Mouse (Mus musculus): Measurements from ENCODE around the gene Arfgef2. TPM values are rescaled to one million over a fixed set of nuclear protein-coding genes. Genes with fewer than 3 reads are reported as not detected.

Arfgef2 gene
- total and polyA plus RNA-seq, 3 experiments: 9.2 to 18.7 (median 11.2) TPM

- H3K27ac ChIP-seq (ENCODE audit: insufficient read depth, low read depth): no peak overlapping the region
- peaks cover 5% of the 10 kb centered on the region for H3K9me3 ChIP-seq (replicated peaks; ENCODE audit: low read length)
- no peak overlapping the region for H3K9ac ChIP-seq (ENCODE audit: insufficient read depth, low read depth)
- no peak overlapping the region for H3K4me3 ChIP-seq (replicated peaks in 1 of 3; ENCODE audit: low read depth in 2 of 3, low read length in 2 of 3, poor library complexity in 1 of 3)
- peaks cover 0 to 4% of the 10 kb centered on the region in 2 experiments for H3K36me3 ChIP-seq (replicated peaks in 1 of 2; ENCODE audit: control insufficient read depth in 1 of 2, insufficient read depth in 1 of 2, low read length in 1 of 2)
- TF ChIP-seq CTCF (conservative IDR thresholded peaks at IDR 0.05 in 1 of 2, IDR thresholded peaks at IDR 0.05 in 1 of 2; ENCODE audit: low read depth in 2 of 2, low read length in 2 of 2): peak in 1 of 2 experiments; percentile 37; a peak in 2 of 4 replicates
- TF ChIP-seq CHD1 (IDR thresholded peaks at IDR 0.05; ENCODE audit: low read depth, low read length): no peak
- H3K27me3 ChIP-seq (replicated peaks): no peaks in the 10 kb centered on the region
- no peak for DNase-seq (ENCODE audit: extremely low read depth)
- in situ Hi-C loops (cut with MboI; ENCODE audit: low pct_ligation_motif_present, low pct_unique_long_range_greater_than_20kb, low sequenced_read_pairs): no loop called here
- peaks cover 3 to 25% of the 10 kb centered on the region in 2 experiments; a peak in 3 of 4 replicates for H3K4me1 ChIP-seq (ENCODE audit: control insufficient read depth in 1 of 2, insufficient read depth in 2 of 2)
- no peak overlapping the region for H3K4me2 ChIP-seq (ENCODE audit: insufficient read depth, low read depth, poor library complexity, severe bottlenecking)
- dilution Hi-C loops (cut with MboI; ENCODE audit: extremely low pct_ligation_motif_present, extremely low pct_unique_long_range_greater_than_20kb, low sequenced_read_pairs): no loop called here
- peaks cover 24% of the 10 kb centered on the region for H3K79me2 ChIP-seq (replicated peaks; ENCODE audit: control insufficient read depth, extremely low read depth, insufficient read depth, poor library complexity, severe bottlenecking)
Measured at GRCm38 (mm10) chr2:166903719-166904282, 98.4 kb downstream of the Arfgef2 start.

DNA sequence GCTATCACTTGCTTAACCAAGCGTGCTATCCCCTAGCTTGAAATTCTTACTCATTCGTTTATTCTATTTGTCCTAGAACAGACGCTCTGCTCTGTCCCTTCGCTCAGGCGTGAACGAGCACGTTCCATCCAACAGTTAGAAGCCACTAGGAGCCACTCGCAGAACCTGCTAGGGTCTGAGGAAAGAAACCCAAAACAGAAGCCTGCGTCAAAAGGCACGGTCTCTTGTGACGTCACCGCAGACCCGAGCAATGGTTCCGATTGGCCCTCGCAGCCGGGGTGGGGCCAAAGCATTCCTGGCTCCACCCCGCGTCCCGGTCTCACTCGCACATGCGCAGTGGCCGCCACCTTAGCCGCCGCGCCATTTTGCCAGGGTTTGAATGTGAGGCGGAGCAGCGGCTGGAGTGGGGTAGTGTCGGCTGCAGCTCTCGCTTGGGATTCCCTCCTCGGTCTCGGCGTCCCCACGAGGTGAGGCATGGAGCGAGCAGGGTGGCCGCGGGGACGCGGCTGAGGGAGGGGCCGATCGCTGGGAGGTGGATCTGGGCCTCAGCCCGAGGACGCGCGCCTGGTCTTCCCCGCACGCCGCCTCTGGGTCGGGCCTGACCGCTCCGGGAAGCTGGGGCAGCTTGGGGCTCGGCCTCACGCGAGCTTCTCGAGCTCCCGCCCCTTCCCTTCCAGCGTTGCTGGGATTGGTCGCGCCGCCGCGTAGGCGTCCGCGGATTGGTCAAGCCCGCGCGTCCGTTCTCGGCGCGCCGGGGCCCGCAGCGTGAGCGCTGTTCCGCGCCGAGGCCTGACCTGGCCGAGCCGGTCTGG is 100.5 kb downstream of the Arfgef2 start, which contains the start of gene Cse1l:
Gene Cse1l, plus strand, starts transcription at position 330 of the 812 bp plus-strand sequence.
- peak; percentile 98 for DNase-seq (ENCODE audit: extremely low read depth)
- peaks cover 3 to 28% of the 10 kb centered on the region in 2 experiments; a peak in 3 of 4 replicates for H3K4me1 ChIP-seq (ENCODE audit: control insufficient read depth in 1 of 2, insufficient read depth in 2 of 2)
- in situ Hi-C loops (cut with MboI; ENCODE audit: low pct_ligation_motif_present, low pct_unique_long_range_greater_than_20kb, low sequenced_read_pairs): no loop called here
- peak within 1 kb of the TSS; percentile 83 for H3K9ac ChIP-seq (ENCODE audit: insufficient read depth, low read depth)
- H3K27ac ChIP-seq (ENCODE audit: insufficient read depth, low read depth): peak within 1 kb of the TSS; percentile 91
- peak within 1 kb of the TSS; percentile 85 to 99 (median 97) for H3K4me3 ChIP-seq (replicated peaks in 1 of 3; ENCODE audit: low read depth in 2 of 3, low read length in 2 of 3, poor library complexity in 1 of 3)
- H3K36me3 ChIP-seq (replicated peaks in 1 of 2; ENCODE audit: control insufficient read depth in 1 of 2, insufficient read depth in 1 of 2, low read length in 1 of 2): peaks cover 5 to 18% of the 10 kb centered on the region in 2 experiments
- H3K27me3 ChIP-seq (replicated peaks): no peaks in the 10 kb centered on the region
- H3K79me2 ChIP-seq (replicated peaks; ENCODE audit: control insufficient read depth, extremely low read depth, insufficient read depth, poor library complexity, severe bottlenecking): peaks cover 45% of the 10 kb centered on the region
- dilution Hi-C loops (cut with MboI; ENCODE audit: extremely low pct_ligation_motif_present, extremely low pct_unique_long_range_greater_than_20kb, low sequenced_read_pairs): no loop called here
- H3K4me2 ChIP-seq (ENCODE audit: insufficient read depth, low read depth, poor library complexity, severe bottlenecking): peak within 1 kb of the TSS; percentile 85
- H3K9me3 ChIP-seq (replicated peaks; ENCODE audit: low read length): peaks cover 5% of the 10 kb centered on the region
- TF ChIP-seq ZKSCAN1 (IDR thresholded peaks at IDR 0.05; ENCODE audit: borderline replicate concordance, low read depth, low read length) (no peak), E2F4 (IDR thresholded peaks at IDR 0.05; ENCODE audit: insufficient replicate concordance, low read depth, low read length) (no peak), ETS1 (conservative IDR thresholded peaks at IDR 0.05; ENCODE audit: low read depth, low read length) (peak; percentile 53), USF2 (conservative IDR thresholded peaks at IDR 0.05; ENCODE audit: low read depth, low read length) (no peak), BHLHE40 (IDR thresholded peaks at IDR 0.05; ENCODE audit: low read depth, low read length) (peak; percentile 85), ZMIZ1 (IDR thresholded peaks at IDR 0.05; ENCODE audit: low read depth, low read length) (peak; percentile 91), CHD2 (IDR thresholded peaks at IDR 0.05; ENCODE audit: low read length) (peak; percentile 76), MYC (IDR thresholded peaks at IDR 0.05; ENCODE audit: low read depth, low read length) (peak; percentile 55), KAT2A (IDR thresholded peaks at IDR 0.05; ENCODE audit: insufficient replicate concordance, low read length) (0 out of 2 replicates have a peak, but pooled peaks have one; percentile 29), JUND (conservative IDR thresholded peaks at IDR 0.05; ENCODE audit: low read depth, low read length) (no peak; the same call in 1 of the 2 replicates), PAX5 (IDR thresholded peaks at IDR 0.05; ENCODE audit: low read length) (no peak), ELF1 (IDR thresholded peaks at IDR 0.05; ENCODE audit: low read depth, low read length) (peak; percentile 38; the same call in 1 of the 2 replicates), GABPA (IDR thresholded peaks at IDR 0.05; ENCODE audit: insufficient replicate concordance, low read depth, low read length) (peak; percentile 67), MAFK (IDR thresholded peaks at IDR 0.05; ENCODE audit: insufficient replicate concordance, low read length) (no peak), JUN (IDR thresholded peaks at IDR 0.05; ENCODE audit: insufficient read depth, low read depth, low read length) (peak; percentile 32; the same call in 1 of the 2 replicates), EP300 (IDR thresholded peaks at IDR 0.05; ENCODE audit: low read length) (no peak), MEF2A (IDR thresholded peaks at IDR 0.05; ENCODE audit: borderline replicate concordance, low read depth, low read length) (peak; percentile 89), USF1 (IDR thresholded peaks at IDR 0.05; ENCODE audit: low read depth, low read length) (no peak), SIN3A (IDR thresholded peaks at IDR 0.05; ENCODE audit: low read length) (peak; percentile 77), CTCF (conservative IDR thresholded peaks at IDR 0.05 in 1 of 2, IDR thresholded peaks at IDR 0.05 in 1 of 2; ENCODE audit: low read depth in 2 of 2, low read length in 2 of 2) (no peak), IRF4 (IDR thresholded peaks at IDR 0.05; ENCODE audit: low read depth, low read length) (peak; percentile 16; the same call in 1 of the 2 replicates), SMC3 (IDR thresholded peaks at IDR 0.05; ENCODE audit: low read depth, low read length) (no peak), ZC3H11A (IDR thresholded peaks at IDR 0.05; ENCODE audit: low read depth, low read length) (no peak), MAZ (IDR thresholded peaks at IDR 0.05; ENCODE audit: low read depth, low read length) (0 out of 2 replicates have a peak, but pooled peaks have one; percentile 52), HCFC1 (IDR thresholded peaks at IDR 0.05; ENCODE audit: low read depth, low read length) (peak; percentile 55), RAD21 (IDR thresholded peaks at IDR 0.05; ENCODE audit: low read depth, low read length) (no peak), MAX (IDR thresholded peaks at IDR 0.05; ENCODE audit: low read length) (peak; percentile 70), UBTF (IDR thresholded peaks at IDR 0.05; ENCODE audit: low read depth, low read length) (peak; percentile 90)
